Mouse (Mus musculus) 3134 (cell line): Measurements from ENCODE around the gene Myl12a.
"Not testable (repeated sequence)": the region's sequence is repeated elsewhere in the genome, so short reads cannot be mapped to it uniquely, and the experiment has no call there.

Experiments used
- DNase-seq: peaks from one replicate; pipeline ENCODE4 v3.0.0-alpha.2; 2011; ENCODE audit warnings: low spot score; ENCODE audit not compliant: insufficient read length; ENCODE audit errors: extremely low read depth

The Myl12a gene

DNA sequence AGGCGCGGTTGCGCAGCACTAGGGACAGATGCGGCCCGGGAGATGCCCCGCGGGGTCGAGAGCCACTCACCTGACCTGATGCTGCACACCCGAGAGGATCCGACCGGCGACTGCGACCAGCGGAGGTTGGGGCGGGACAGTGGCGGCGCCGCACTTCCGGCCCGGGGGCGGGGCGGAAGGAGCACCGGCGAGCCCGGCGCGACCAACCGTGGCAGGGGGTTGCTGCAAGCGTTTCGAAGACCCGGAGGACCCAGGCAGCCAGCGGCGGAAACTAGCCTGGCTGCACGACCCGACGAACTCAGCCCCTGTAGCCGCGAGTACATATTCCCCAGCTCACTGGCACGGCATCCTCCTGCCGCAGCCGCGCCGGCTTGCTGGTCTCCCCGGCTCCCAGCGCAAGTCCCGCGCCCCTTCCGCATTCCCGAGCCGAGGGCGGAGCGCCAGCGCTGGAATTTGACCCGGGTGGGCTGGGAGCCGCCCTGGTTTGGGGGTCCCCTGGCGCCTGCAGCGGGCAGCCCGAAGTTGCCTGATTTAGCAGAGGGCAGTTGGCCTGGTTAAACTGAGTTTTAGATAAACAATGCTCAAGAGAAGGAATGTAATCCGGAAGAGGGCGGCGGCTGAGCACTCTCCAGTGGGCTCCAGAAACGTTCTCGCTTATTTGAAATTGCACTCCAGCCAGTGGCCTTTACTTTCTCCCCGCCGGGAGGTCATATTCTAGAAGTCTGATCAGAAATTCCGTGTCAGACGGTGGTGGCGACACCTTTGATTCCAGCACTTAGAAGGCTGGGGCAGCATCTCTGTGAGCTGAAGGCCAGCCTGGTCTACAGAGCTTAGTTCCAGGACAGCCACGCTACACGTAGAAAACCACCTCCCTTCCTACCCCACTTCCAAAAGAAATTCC lies 12.0 kb downstream of the Myl12a start:
- DNase-seq = peak; percentile 91

DNA sequence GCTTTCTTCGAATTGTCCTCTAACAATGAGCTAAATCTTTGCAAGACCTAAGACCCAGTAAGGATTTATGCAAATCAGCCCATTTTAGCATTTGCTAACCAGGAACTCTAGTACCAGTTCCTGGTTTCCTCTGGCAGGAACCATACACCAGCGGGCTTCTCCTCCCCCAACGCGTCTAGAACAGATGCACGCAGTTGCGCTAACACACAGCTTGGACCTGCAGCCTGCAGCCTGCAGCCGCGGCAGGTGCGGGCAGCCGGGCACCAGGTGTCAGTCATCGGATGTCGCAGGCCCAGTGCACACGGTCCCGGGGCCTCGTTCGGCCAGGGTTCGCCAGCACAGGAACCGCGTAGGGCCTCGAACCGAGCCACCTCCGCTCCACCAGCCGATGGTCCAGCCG lies 12.7 kb downstream of the Myl12a start:
- no peak for DNase-seq

DNA sequence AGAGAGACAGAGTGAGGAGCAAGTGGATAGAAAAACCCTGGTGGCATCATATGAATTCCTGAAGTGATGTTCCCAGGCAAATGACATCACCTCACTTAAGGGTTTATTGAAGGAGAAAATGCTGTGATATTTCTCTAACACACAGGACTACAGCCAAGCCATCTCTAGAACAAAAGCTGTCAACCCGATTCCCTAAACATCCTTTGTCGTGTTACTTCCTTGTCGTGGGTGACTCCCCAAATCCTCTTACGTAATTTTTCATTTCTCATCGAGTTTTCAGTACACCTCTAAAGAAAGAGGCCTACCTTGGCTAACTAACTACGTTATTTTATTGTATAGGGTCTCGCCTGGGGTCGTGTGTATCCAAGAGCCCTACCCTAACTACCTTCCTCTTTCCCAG lies 13.2 kb downstream of the Myl12a start:
- no peak for DNase-seq

DNA sequence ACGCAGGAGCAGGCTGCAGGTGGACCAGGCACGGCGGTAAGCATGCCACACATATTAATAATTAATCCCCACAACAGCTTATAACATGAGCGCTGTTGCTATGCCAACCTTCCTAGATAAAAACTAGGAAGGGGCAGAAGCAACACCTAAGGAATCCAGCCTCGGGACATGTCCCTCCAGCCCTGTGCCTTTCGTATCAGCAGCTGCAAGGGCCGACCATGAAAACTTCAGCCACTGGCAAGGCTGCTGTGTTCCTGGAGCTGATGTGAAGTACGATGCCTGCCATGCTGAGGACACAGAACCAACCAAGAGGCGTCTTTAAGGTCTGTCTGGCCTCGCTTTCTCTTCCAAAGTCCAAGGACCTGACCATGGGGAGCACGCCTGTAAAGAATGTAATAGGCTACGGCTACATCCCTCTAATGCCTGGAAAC lies 14.3 kb downstream of the Myl12a start:
- DNase-seq = no peak

DNA sequence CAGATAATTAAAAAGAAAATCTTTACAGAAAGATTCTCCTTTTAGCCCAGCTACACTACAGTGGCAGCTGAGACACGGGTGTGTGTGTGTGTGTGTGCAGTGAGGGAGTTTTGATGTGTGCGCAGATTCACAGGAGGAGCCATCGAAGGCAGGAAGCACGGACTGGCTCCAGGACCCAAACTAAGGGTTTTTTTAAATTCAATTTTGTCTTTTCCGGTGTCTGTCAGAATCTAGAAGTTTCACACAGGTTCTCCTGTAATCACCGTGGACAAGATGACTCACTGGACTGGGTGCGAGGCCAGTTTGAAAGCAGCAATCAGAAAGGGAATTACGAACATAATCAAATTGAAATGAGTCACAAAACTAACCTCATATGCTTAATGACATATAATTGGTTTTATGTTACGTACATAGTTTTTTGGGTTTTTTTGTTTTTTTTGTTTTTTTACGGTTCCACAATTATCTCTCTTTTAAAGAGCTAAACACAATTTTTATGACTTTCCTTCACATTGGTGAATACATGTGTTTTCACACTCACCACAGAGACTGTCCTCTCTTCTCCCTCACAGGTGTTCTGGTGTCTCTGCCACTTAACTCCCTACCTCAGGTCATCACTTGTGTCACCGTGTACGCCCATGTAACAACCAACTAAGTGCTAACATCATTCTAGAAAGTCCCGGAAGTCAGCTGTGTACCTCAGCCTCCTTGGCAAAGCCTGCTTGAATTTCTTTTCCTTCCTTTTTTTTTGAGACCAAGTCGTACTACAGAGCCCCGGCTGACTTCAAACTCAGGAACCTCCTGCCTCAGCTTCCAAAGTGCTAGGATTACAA lies 15.6 kb downstream of the Myl12a start:
- no peak for DNase-seq

DNA sequence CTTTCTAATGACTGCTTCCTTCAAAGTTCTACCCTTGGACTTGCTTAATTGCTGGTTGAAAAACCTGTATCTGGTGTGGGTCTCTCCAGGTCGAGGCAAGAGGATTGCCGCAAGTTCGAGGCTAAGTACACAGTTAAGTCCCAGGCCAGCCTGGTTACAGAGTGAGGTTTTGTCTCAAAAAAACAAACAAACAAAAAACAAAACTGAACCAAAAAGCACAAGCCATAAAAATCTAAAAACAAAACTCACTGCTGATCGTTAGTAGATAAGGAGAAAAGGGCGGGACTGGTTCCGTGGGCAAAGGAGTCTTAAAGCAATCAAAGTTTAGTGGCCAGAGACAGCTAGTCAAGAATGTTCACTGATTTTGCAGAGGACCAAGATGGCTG lies 16.3 kb downstream of the Myl12a start:
- no peak for DNase-seq

DNA sequence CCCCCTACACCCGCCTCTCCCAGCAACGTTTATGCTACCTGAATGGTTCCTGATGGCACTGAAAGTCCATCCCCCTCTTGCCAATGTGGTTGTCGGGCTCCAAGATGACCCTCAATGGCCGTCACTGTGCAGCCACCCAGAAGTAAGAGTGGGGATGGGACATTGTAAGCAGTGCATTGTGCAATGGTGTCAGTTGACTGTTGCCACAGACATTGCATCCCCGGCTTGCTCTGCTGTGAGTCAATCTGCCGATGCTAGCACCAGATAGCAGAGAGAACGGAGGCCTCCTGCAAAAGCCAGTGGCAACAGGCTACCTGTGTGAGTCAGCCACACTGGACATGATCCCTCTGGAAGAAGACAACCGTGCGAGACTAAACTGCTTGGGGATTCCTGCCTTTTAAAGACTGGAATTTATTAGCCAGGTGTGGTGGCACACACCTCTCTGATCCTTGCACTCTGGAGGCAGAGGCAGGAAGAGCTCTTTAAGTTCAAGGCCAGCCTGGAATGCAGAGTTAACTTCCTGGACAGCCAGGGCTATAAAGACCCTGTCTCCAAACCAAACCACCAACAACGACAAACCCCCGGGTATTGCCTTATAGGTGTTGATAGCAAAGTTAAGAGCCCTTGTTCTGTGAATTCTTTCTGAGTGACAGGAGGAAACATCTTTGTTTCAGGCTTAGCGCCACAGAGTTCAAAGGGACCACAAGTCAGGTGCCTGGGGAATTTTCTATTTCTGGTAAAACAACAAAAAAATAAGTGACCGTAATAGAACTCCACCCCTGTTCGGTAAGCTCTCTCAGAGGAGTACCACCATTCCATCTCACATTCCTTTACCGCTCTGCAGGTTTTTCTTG lies 16.9 kb downstream of the Myl12a start:
- no peak for DNase-seq

DNA sequence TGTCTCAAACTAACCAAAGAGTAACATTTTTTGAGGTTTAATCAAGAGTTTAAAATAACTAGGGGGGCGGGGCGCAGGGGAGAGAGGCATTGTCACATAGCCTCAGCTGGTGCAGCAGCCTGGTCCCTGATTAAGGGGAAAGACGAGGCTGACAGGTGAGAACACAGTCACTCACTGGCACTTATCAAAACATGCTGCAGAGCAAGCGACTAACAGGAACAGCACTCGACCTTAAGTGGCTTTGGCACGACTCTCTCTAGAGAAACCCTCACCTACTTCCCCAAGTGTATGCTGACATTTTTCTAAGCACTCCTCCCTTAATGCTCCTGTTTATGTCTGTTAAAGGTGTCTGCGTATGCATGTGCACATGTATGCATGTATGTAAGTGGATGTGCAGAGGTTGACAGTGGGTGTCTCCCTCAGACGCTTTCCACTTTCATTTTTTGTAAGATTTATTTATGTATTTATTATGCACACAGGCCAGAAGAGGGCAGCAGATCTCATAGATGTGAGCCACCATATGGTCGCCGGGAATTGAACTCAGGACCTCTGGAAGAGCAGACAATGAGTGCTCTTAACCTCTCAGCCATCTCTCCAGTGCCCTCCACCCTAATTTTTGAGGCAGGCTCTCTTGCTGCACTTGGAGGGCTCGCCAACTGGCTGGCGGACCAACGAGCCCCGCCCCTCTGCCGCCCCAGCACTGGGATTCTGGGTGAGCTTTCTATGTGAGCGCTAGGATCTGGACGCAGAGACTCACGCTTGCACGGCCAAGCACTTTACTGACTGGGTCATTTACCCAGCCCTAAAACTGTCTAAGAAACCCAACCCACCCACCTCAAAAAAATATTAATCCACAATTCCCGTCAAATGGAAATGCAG lies 23.1 kb downstream of the Myl12a start:
- DNase-seq = no peak

DNA sequence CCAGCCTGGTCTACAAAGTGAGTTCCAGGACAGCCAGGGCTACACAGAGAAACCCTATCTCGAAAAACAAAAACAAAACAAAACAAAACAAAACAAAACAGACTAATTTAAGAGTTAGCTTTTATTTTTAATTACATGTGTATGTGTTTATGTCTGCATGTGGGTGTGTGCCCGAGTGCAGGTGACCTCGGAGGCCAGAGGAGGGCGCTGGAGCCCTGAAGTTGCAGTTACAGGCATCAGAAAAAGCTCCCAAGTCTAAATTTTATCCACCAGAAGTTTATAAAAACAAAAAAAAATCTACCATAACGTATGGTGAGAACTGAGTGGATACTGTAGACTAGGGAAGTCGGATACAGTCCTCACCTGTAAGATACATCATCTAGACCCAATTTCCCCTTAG lies 24.9 kb downstream of the Myl12a start:
- no peak for DNase-seq

DNA sequence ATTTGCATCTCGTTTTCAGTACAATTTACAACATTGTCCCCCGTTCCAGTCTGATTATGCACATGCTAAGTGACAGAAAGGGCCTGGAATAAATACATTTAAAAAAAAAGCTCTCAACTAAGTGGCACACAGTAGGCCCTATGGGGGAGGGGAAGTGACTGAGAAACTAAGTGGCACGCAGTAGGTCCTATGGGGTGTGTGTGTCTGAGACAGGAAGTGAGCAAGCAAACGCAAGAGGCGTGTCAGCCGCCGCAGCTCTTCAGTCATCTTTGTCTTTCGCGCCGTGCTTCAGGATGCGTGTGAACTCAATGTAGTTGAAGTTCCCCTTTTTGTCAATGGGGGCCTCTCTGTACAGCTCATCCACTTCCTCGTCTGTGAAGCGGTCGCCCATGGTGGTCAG lies 28.6 kb downstream of the Myl12a start:
- DNase-seq = not testable (repeated sequence)

DNA sequence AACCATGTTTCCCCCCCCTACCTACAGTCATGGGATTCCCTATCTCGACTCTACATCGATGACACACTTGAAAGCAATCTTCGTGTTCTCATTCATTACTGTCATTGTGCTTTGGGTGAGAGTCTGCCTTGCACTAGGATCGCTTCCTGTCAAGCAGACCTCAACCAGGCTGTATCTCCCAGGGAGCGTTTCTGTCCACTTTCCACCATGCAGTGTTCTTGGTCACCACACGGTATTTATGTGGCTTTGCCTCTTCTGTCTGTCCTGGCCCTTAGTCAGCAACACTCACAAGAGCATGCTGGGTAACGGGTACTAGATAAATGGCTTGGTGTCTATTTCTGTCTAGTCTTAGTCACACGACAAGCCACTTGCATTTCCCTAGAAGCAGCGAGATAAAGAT lies 29.3 kb downstream of the Myl12a start:
- DNase-seq = no peak

DNA sequence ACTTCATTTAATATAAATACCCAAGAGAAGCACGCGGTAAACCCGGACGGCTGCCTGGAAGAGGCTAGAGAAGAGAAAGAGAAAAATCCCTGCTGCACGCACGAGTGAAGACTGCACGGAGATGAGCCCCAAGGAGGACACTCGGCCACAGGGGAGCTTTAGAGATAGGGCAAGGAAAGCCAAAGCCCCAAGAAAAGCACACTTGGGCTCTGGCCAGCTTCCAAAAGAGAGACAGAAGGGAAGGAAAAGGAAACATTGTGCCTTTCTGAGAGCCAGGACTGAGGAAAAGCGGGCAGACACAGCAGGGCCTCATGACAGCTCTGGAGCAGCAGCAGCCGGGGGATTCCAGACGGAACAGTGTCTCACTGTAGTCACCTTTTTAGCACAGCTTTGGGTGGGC lies 31.5 kb downstream of the Myl12a start:
- DNase-seq = no peak

DNA sequence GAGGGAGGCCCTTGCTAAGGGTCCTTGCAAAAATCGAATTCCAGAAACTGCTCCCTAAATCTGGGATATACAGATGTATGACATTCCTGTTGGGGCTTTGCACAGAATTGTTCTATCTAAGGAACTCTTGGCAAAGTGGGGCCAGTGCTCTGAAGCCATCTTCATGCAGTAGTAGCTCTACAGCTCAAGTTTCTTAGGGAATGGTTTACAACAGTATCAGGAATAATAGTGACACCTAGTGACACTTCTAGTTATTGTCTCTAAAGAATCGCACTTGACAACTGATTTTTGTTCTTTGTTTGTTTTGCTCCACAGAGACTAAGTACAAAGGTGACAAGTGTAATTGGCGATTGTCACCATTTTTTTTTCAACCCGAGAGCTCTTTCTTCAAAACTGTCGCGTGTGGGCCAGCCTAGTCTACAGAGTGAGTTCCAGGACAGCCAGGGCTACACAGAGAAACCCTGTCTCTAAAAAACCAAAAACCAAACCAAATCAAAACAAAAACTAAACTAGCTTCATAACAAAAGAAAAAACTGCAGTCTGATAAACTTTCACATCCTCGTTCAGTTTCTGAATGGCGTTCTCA lies 34.0 kb downstream of the Myl12a start:
- peak; percentile 35 for DNase-seq

DNA sequence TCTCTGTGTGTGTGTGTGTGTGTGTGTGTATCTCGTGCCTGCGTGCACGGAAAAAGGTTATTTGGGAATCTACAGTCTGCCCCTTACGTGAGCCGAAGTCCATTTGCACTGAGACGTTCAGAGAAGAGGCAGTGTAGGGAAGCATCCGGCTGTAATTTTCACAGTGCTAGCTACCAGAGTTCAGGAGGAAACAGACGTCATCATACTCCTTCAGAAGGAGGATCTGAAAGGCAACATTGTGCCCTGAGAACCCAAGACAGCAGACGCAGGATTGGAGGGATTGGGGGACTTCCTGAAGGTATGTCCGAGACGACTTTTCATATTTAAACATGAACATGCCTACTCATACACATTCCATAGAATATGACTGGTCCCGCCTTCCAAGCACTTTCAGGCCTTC lies 35.0 kb downstream of the Myl12a start:
- DNase-seq = no peak

DNA sequence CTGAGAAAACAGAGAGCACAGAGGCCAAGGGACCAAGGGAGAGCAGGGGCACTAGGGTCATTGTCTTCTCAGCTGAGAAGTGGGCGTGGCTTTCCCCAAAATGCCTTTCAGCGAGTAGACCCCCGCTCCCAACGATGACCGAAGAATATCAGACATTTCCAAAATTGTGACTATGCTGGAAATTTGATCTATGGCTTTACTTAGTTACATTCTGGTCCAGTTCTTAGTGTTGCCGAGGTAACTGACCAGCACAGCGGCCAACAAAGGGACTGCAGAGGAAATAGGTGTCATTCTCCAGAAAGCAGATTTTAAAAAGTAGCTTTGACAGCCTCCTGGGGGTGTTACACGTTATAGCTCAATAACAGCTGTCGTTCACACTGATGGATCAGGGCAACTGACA lies 35.5 kb downstream of the Myl12a start:
- no peak for DNase-seq

DNA sequence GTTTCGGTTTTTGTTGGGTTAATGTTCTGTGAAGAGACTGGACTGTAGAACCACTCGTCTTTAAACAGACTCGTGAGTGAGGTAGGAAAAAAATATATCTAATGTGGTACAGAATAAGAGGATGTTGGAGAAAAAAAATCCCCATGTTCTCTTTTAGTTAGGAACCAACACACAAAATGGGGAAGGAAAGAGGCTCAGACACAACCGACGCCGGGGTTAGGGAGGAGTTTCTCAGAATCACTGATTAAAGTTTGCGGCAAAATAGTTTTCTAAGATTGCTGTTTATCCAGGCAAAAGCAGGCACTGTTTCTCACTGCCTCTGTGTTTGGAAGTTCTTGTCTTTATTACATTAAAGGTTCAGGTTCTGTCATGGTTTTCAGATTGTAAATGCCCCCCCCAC lies 36.6 kb downstream of the Myl12a start:
- no peak for DNase-seq

DNA sequence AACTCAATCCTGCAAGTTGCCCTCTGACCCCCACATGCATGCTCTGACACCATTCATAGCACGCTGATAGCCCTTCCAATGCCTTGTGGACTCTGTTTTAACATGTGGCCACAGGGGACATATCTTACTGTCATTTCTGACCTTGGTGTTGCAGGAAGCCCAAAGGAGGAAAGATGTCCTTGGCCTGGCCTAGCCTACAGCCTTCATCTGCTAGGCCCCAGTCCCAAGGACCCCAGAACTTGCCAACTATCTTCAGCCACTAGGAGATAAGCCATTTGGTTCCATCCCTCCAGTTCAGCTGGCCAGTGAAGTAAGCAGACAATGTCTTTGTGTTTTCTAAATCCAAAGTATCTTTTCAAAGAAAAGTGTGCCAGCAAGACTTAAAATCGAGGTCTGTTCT lies 37.4 kb downstream of the Myl12a start:
- DNase-seq = no peak

DNA sequence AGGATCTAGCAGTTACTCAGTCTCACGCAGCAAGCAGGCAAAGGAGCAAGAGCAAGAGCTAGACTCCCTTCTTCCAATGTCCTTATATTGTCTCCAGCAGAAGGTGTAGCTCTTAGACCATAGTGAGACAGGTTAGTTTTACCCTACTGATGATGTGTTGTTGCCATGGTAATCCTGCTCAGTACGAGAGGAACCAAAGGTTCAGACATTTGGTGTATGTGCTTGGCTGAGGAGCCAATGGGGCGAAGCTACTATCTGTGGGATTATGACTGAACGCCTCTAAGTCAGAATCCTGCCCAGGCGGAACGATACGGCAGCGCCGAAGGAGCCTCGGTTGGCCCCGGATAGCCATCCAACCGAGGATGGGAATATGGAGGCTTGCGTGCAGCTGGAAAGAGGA lies 39.1 kb downstream of the Myl12a start:
- DNase-seq = peak; percentile 36

DNA sequence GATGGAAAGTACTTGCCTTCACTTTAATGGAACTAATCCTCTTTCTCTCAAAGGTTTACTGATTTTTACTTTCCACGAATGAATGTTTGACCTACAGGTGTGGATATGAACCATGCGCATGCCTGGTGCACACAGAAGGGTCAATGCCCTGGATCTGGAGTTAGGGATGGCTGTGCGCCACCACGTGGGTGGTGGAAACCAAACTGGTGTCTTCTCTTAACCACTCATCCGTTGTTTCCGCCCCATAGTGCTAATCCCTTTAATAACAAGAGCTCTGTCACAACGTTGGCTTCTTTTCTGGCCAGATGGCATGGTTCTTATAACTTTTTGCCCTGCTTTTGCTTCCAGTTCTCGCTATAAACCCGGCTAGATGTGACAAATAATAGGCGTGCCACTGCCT lies 51.4 kb downstream of the Myl12a start:
- no peak for DNase-seq

DNA sequence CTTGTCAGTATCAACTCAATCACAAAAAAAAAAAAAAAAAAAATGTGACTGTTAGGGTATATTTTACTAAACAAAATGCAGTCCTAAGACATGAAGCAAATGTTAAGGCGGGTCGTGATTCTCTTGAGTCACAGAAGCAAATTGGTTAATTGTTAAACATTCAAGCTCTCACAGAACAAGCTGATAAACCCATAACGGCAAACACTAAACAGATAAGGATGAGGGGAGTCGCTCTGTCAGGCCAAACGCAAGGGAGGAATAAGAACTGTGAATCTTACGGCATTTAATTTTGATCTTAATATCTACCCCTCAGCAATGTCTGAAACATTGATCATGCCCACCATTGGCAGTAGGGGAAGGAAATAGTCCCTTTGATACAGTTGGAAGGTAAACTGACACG lies 53.5 kb downstream of the Myl12a start:
- no peak for DNase-seq
